Comparison of ENCODE assay signal across 8 mouse cellular contexts in genomic region chr7:28268042-28268531, GRCm38 (mm10). TPM values are rescaled to one million over a fixed set of nuclear protein-coding genes. Genes with fewer than 3 reads are reported as not detected.
A peak's percentile ranks its signal among the peaks of the same experiment; 100 is the strongest.
DNase-seq lines count a peak whose midpoint lies in the region; ATAC-seq and TF ChIP-seq lines count a peak whose summit lies in the region.

No protein-coding gene starts in this region.

- H3K27ac ChIP-seq in embryonic facial prominence, embryonic 13.5 days, result peak overlapping the region; percentile 91
- H3K27ac ChIP-seq in heart, embryonic 12.5 days (ENCODE audit: poor library complexity, severe bottlenecking), result peak overlapping the region; percentile 77
- H3K27ac ChIP-seq in kidney, embryonic 14.5 days (ENCODE audit: low read depth, low read length), result peak overlapping the region; percentile 65; the same call in 1 of the 2 replicates
- peak overlapping the region; percentile 65 for H3K27ac ChIP-seq in liver, embryonic 11.5 days (ENCODE audit: low read depth, low read length)
- H3K27ac ChIP-seq in testis, adult 2 months (ENCODE audit: control insufficient read depth, insufficient read depth, low read depth, low read length), result peak overlapping the region; percentile 79

- H3K36me3 ChIP-seq in embryonic facial prominence, embryonic 13.5 days, result peaks cover 31% of the 10 kb centered on the region
- H3K36me3 ChIP-seq in heart, embryonic 12.5 days, result peaks cover 23% of the 10 kb centered on the region
- peaks cover 2% of the 10 kb centered on the region; the same call in 1 of the 2 replicates for H3K36me3 ChIP-seq in kidney, embryonic 14.5 days (ENCODE audit: control insufficient read depth, insufficient read depth, low read length)
- H3K36me3 ChIP-seq in liver, embryonic 11.5 days (ENCODE audit: control insufficient read depth, insufficient read depth, low read length), result peaks cover 2% of the 10 kb centered on the region; the same call in 1 of the 2 replicates
- H3K36me3 ChIP-seq in testis, adult 2 months (ENCODE audit: control insufficient read depth, insufficient read depth, low read length), result no peaks in the 10 kb centered on the region; the same call in 1 of the 2 replicates

- peak; percentile 14 to 40 for DNase-seq in spleen, adult 18-20 months
- DNase-seq in spleen, adult 12 weeks (ENCODE audit: low spot score), result no peak
- peak; percentile 75 for DNase-seq in liver, embryonic 11.5 days (ENCODE audit: low spot score)
- DNase-seq in naive thymus-derived CD4-positive, alpha-beta T cell, adult 2 months (ENCODE audit: low read depth), result peak; percentile 40

- no peak for TF ChIP-seq POLR2A in testis, adult 2 months (IDR thresholded peaks at IDR 0.05; ENCODE audit: control insufficient read depth, low read depth, low read length)

- ATAC-seq in embryonic facial prominence, embryonic 13.5 days (ENCODE audit: insufficient number of reproducible peaks, insufficient read depth, low FRiP score, low TSS enrichment, low read depth), result peak; percentile 70; the same call in 1 of the 2 replicates
- peak; percentile 70 for ATAC-seq in heart, embryonic 12.5 days (ENCODE audit: insufficient number of reproducible peaks, low FRiP score)
- peak; percentile 77 for ATAC-seq in kidney, embryonic 14.5 days (ENCODE audit: low FRiP score, low TSS enrichment)
- ATAC-seq in liver, embryonic 11.5 days (replicated peaks; ENCODE audit: low FRiP score), result peak; percentile 71

- peaks cover 5% of the 10 kb centered on the region for H3K4me1 ChIP-seq in embryonic facial prominence, embryonic 13.5 days
- peaks cover 5% of the 10 kb centered on the region for H3K4me1 ChIP-seq in heart, embryonic 12.5 days (replicated peaks)
- H3K4me1 ChIP-seq in kidney, embryonic 14.5 days (ENCODE audit: control insufficient read depth, insufficient read depth, low read length), result peaks cover 4% of the 10 kb centered on the region; the same call in 1 of the 2 replicates
- no peaks in the 10 kb centered on the region for H3K4me1 ChIP-seq in liver, embryonic 11.5 days (replicated peaks; ENCODE audit: control insufficient read depth, insufficient read depth, low read length)
- peaks cover 7% of the 10 kb centered on the region for H3K4me1 ChIP-seq in testis, adult 2 months (ENCODE audit: control insufficient read depth, insufficient read depth, low read length)

- no peaks in the 10 kb centered on the region for H3K9me3 ChIP-seq in embryonic facial prominence, embryonic 13.5 days
- no peaks in the 10 kb centered on the region; the same call in 1 of the 2 replicates for H3K9me3 ChIP-seq in heart, embryonic 12.5 days (replicated peaks)
- no peaks in the 10 kb centered on the region for H3K9me3 ChIP-seq in kidney, embryonic 14.5 days (ENCODE audit: control insufficient read depth, low read length)
- no peaks in the 10 kb centered on the region for H3K9me3 ChIP-seq in liver, embryonic 11.5 days (ENCODE audit: control insufficient read depth, low read length)

- TF ChIP-seq CTCF in testis, adult 2 months (IDR thresholded peaks at IDR 0.05; ENCODE audit: control insufficient read depth, insufficient read depth, insufficient replicate concordance, low read depth, low read length), result no peak

- no peaks in the 10 kb centered on the region for H3K27me3 ChIP-seq in embryonic facial prominence, embryonic 13.5 days
- H3K27me3 ChIP-seq in heart, embryonic 12.5 days (replicated peaks), result no peaks in the 10 kb centered on the region
- no peaks in the 10 kb centered on the region for H3K27me3 ChIP-seq in kidney, embryonic 14.5 days (ENCODE audit: control insufficient read depth, insufficient read depth, low read length)
- H3K27me3 ChIP-seq in liver, embryonic 11.5 days (replicated peaks; ENCODE audit: control insufficient read depth, insufficient read depth, low read length), result peaks cover 5% of the 10 kb centered on the region; the same call in 1 of the 2 replicates
- no peaks in the 10 kb centered on the region for H3K27me3 ChIP-seq in testis, adult 2 months (ENCODE audit: control insufficient read depth, insufficient read depth, low read length)

- peak overlapping the region; percentile 71 for H3K4me2 ChIP-seq in embryonic facial prominence, embryonic 13.5 days
- H3K4me2 ChIP-seq in heart, embryonic 12.5 days, result peak overlapping the region; percentile 75
- H3K4me2 ChIP-seq in kidney, embryonic 14.5 days (replicated peaks; ENCODE audit: low read depth, low read length), result peak overlapping the region; percentile 82
- peak overlapping the region; percentile 81 for H3K4me2 ChIP-seq in liver, embryonic 11.5 days

- peak overlapping the region; percentile 99 for H3K9ac ChIP-seq in embryonic facial prominence, embryonic 13.5 days
- peak overlapping the region; percentile 91 for H3K9ac ChIP-seq in heart, embryonic 12.5 days
- H3K9ac ChIP-seq in kidney, embryonic 14.5 days (ENCODE audit: low read depth, low read length), result peak overlapping the region; percentile 97
- peak overlapping the region; percentile 78 for H3K9ac ChIP-seq in liver, embryonic 11.5 days (ENCODE audit: low read depth, low read length)

- under 1% methylated on average over 19 of the region's 62 CpGs for WGBS in embryonic facial prominence, embryonic 13.5 days
- whole genome bisulfite sequencing in heart, embryonic 12.5 days, result 1% methylated on average over 60 of the region's 62 CpGs
- WGBS in kidney, embryonic 14.5 days, result under 1% methylated on average over 45 of the region's 62 CpGs
- WGBS in liver, embryonic 11.5 days, result under 1% methylated on average over 44 of the region's 62 CpGs

- peak overlapping the region; percentile 97 for H3K4me3 ChIP-seq in embryonic facial prominence, embryonic 13.5 days
- peak overlapping the region; percentile 82 for H3K4me3 ChIP-seq in heart, embryonic 12.5 days
- H3K4me3 ChIP-seq in kidney, embryonic 14.5 days (ENCODE audit: low read length), result peak overlapping the region; percentile 85
- H3K4me3 ChIP-seq in liver, embryonic 11.5 days (ENCODE audit: low read depth, low read length), result peak overlapping the region; percentile 80
- peak overlapping the region; percentile 87 for H3K4me3 ChIP-seq in testis, adult 2 months (ENCODE audit: control insufficient read depth, low read depth, low read length)

RNA-seq across cellular contexts. Expression of gene Eid2, which starts 0.4 kb away (rescaled TPM):
- polyA plus RNA-seq in embryonic facial prominence, embryonic 13.5 days (2015; fragmentation: Nextera tagmentation; extraction: Ambion mirVana), result 3.6 TPM in 2 replicates
- 7.4 and 8.7 TPM in 2 replicates for polyA plus RNA-seq in heart, embryonic 12.5 days (2016; fragmentation: Nextera tagmentation; extraction: Ambion mirVana)
- polyA plus RNA-seq in kidney, embryonic 14.5 days (2014; fragmentation: Nextera tagmentation; extraction: Ambion mirVana), result 2.4 and 7.4 TPM in 2 replicates
- 3.8 and 4.6 TPM in 2 replicates for polyA plus RNA-seq in liver, embryonic 11.5 days (2014; fragmentation: Nextera tagmentation; extraction: Ambion mirVana)
- 6.0 and 6.1 TPM in 2 replicates for polyA plus RNA-seq in testis, adult 2 months (2012; rRNA removed)

RNA-seq across cellular contexts. Expression of gene Eid2b, which starts 9.5 kb away (rescaled TPM):
- polyA plus RNA-seq in embryonic facial prominence, embryonic 13.5 days (2015; fragmentation: Nextera tagmentation; extraction: Ambion mirVana), result 19.7 TPM in 2 replicates
- polyA plus RNA-seq in heart, embryonic 12.5 days (2016; fragmentation: Nextera tagmentation; extraction: Ambion mirVana), result 8.2 and 8.8 TPM in 2 replicates
- polyA plus RNA-seq in kidney, embryonic 14.5 days (2014; fragmentation: Nextera tagmentation; extraction: Ambion mirVana), result 10.0 and 12.1 TPM in 2 replicates
- polyA plus RNA-seq in liver, embryonic 11.5 days (2014; fragmentation: Nextera tagmentation; extraction: Ambion mirVana), result 5.9 and 6.5 TPM in 2 replicates
- 13.9 and 19.5 TPM in 2 replicates for polyA plus RNA-seq in testis, adult 2 months (2012; rRNA removed)

RNA-seq across cellular contexts. Expression of gene Selenov, which starts 22.9 kb away (rescaled TPM):
- polyA plus RNA-seq in embryonic facial prominence, embryonic 13.5 days (2015; fragmentation: Nextera tagmentation; extraction: Ambion mirVana), result 0.17 TPM in 1 of 2 replicates, not detected in the other
- not detected in 2 replicates for polyA plus RNA-seq in heart, embryonic 12.5 days (2016; fragmentation: Nextera tagmentation; extraction: Ambion mirVana)
- polyA plus RNA-seq in kidney, embryonic 14.5 days (2014; fragmentation: Nextera tagmentation; extraction: Ambion mirVana), result 0.26 TPM in 1 of 2 replicates, not detected in the other
- not detected in 2 replicates for polyA plus RNA-seq in liver, embryonic 11.5 days (2014; fragmentation: Nextera tagmentation; extraction: Ambion mirVana)
- 408 and 454 TPM in 2 replicates for polyA plus RNA-seq in testis, adult 2 months (2012; rRNA removed)

RNA-seq across cellular contexts. Expression of gene Dll3, which starts 34.0 kb away (rescaled TPM):
- 1.0 and 1.2 TPM in 2 replicates for polyA plus RNA-seq in embryonic facial prominence, embryonic 13.5 days (2015; fragmentation: Nextera tagmentation; extraction: Ambion mirVana)
- polyA plus RNA-seq in heart, embryonic 12.5 days (2016; fragmentation: Nextera tagmentation; extraction: Ambion mirVana), result 0.26 TPM in 1 of 2 replicates, not detected in the other
- 0.51 and 0.93 TPM in 2 replicates for polyA plus RNA-seq in kidney, embryonic 14.5 days (2014; fragmentation: Nextera tagmentation; extraction: Ambion mirVana)
- polyA plus RNA-seq in liver, embryonic 11.5 days (2014; fragmentation: Nextera tagmentation; extraction: Ambion mirVana), result 0.31 and 0.62 TPM in 2 replicates
- polyA plus RNA-seq in testis, adult 2 months (2012; rRNA removed), result 24.9 and 31.9 TPM in 2 replicates

RNA-seq across cellular contexts. Expression of gene Timm50, which starts 43.8 kb away (rescaled TPM):
- polyA plus RNA-seq in embryonic facial prominence, embryonic 13.5 days (2015; fragmentation: Nextera tagmentation; extraction: Ambion mirVana), result 133 and 134 TPM in 2 replicates
- 133 and 136 TPM in 2 replicates for polyA plus RNA-seq in heart, embryonic 12.5 days (2016; fragmentation: Nextera tagmentation; extraction: Ambion mirVana)
- polyA plus RNA-seq in kidney, embryonic 14.5 days (2014; fragmentation: Nextera tagmentation; extraction: Ambion mirVana), result 165 and 191 TPM in 2 replicates
- 217 and 224 TPM in 2 replicates for polyA plus RNA-seq in liver, embryonic 11.5 days (2014; fragmentation: Nextera tagmentation; extraction: Ambion mirVana)
- 25.6 and 27.6 TPM in 2 replicates for polyA plus RNA-seq in testis, adult 2 months (2012; rRNA removed)

Comparison
In these comparisons a context has a peak if more than half of its experiments do, and no peak if none do; other contexts are left out.
1. RNA of gene Selenov, which starts 22.9 kb away (polyA plus RNA-seq): 408 to 454 TPM in testis, adult 2 months; 0.17 TPM in embryonic facial prominence, embryonic 13.5 days, 0.26 TPM in kidney, embryonic 14.5 days, not detected in heart, embryonic 12.5 days and not detected in liver, embryonic 11.5 days; every median in the first group is over 100 times any median in the second.
2. Peak in every context shown above with its lines, with median percentiles within 50 percentile points of each other: ATAC-seq, H3K27ac ChIP-seq, H3K4me2 ChIP-seq, H3K4me3 ChIP-seq and H3K9ac ChIP-seq.